Mouse (Mus musculus): Measurements from ENCODE around the gene Vac14. TPM values are rescaled to one million over a fixed set of nuclear protein-coding genes. Genes with fewer than 3 reads are reported as not detected.
A peak's percentile ranks its signal among the peaks of the same experiment; 100 is the strongest.

Gene Vac14
- polyA plus RNA-seq, 1 experiment from 2014 or later = 16.1 TPM

GRCm38 (mm10) chr8:110630571-110631071 lies 12.2 kb downstream of the Vac14 start:
- ATAC-seq (replicated peaks; ENCODE audit: low FRiP score, low read depth) (0 out of 2 replicates have a peak, but pooled peaks have one; percentile 38), DNase-seq (ENCODE audit: low spot score) (peak; percentile 51)
- Histone ChIP-seq H3K9me3 (replicated peaks; ENCODE audit: low read length) (no peaks in the 10 kb centered on the region), H3K9ac (ENCODE audit: low read depth, low read length) (no peak overlapping the region), H3K4me1 (replicated peaks; ENCODE audit: insufficient read depth, low read length) (no peaks in the 10 kb centered on the region), H3K4me2 (ENCODE audit: low read length) (peak overlapping the region; percentile 23; the same call in 1 of the 2 replicates), H3K4me3 (replicated peaks; ENCODE audit: low read depth, low read length) (no peak overlapping the region), H3K36me3 (ENCODE audit: insufficient read depth, low read length) (peaks cover 33% of the 10 kb centered on the region; the same call in 1 of the 2 replicates), H3K27me3 (ENCODE audit: insufficient read depth, low read length) (no peaks in the 10 kb centered on the region), H3K27ac (peak overlapping the region; percentile 54)
- WGBS = 57% methylated on average over 8 of the region's 8 CpGs
- no peak for TF ChIP-seq CTCF (IDR thresholded peaks at IDR 0.05; ENCODE audit: low read depth)

- no peak for ATAC-seq (replicated peaks; ENCODE audit: low FRiP score, low read depth)
- peak overlapping the region; percentile 54; the same call in 1 of the 2 replicates for H3K27ac ChIP-seq
- DNase-seq (ENCODE audit: low spot score) = no peak
These were observed 12.8 kb downstream of the Vac14 start for GRCm38 (mm10) chr8:110631201-110631600.

GRCm38 (mm10) chr8:110633814-110634213 lies 15.4 kb downstream of the Vac14 start:
- Histone ChIP-seq H3K9ac (ENCODE audit: low read depth, low read length) (no peak overlapping the region), H3K4me1 (replicated peaks; ENCODE audit: insufficient read depth, low read length) (no peaks in the 10 kb centered on the region), H3K4me3 (replicated peaks; ENCODE audit: low read depth, low read length) (no peak overlapping the region), H3K27ac (no peak overlapping the region), H3K9me3 (replicated peaks; ENCODE audit: low read length) (no peaks in the 10 kb centered on the region), H3K36me3 (ENCODE audit: insufficient read depth, low read length) (peaks cover 58% of the 10 kb centered on the region), H3K27me3 (ENCODE audit: insufficient read depth, low read length) (no peaks in the 10 kb centered on the region), H3K4me2 (ENCODE audit: low read length) (no peak overlapping the region)
- TF ChIP-seq CTCF (IDR thresholded peaks at IDR 0.05; ENCODE audit: low read depth) = no peak
- ATAC-seq (replicated peaks; ENCODE audit: low FRiP score, low read depth) = no peak
- 95% methylated on average over 3 of the region's 3 CpGs for WGBS
- DNase-seq (ENCODE audit: low spot score) = no peak

More at GRCm38 (mm10) chr8:110631201-110631600, 12.8 kb downstream of the Vac14 start:
- no peaks in the 10 kb centered on the region for H3K27me3 ChIP-seq (ENCODE audit: insufficient read depth, low read length)
- H3K9me3 ChIP-seq (replicated peaks; ENCODE audit: low read length) = no peaks in the 10 kb centered on the region
- H3K4me2 ChIP-seq (ENCODE audit: low read length) = no peak overlapping the region
- H3K4me3 ChIP-seq (replicated peaks; ENCODE audit: low read depth, low read length) = no peak overlapping the region
- no peak for TF ChIP-seq CTCF (IDR thresholded peaks at IDR 0.05; ENCODE audit: low read depth)
- no peak overlapping the region for H3K9ac ChIP-seq (ENCODE audit: low read depth, low read length)
- 81% methylated on average over 7 of the region's 7 CpGs for WGBS
- no peaks in the 10 kb centered on the region for H3K4me1 ChIP-seq (replicated peaks; ENCODE audit: insufficient read depth, low read length)
- H3K36me3 ChIP-seq (ENCODE audit: insufficient read depth, low read length) = peaks cover 37% of the 10 kb centered on the region; the same call in 1 of the 2 replicates

GRCm38 (mm10) chr8:110636182-110636581 lies 17.8 kb downstream of the Vac14 start:
- Histone ChIP-seq H3K4me3 (replicated peaks; ENCODE audit: low read depth, low read length) (no peak overlapping the region), H3K4me2 (ENCODE audit: low read length) (no peak overlapping the region), H3K9ac (ENCODE audit: low read depth, low read length) (no peak overlapping the region), H3K4me1 (replicated peaks; ENCODE audit: insufficient read depth, low read length) (no peaks in the 10 kb centered on the region), H3K27me3 (ENCODE audit: insufficient read depth, low read length) (no peaks in the 10 kb centered on the region), H3K36me3 (ENCODE audit: insufficient read depth, low read length) (peaks cover 58% of the 10 kb centered on the region), H3K27ac (no peak overlapping the region), H3K9me3 (replicated peaks; ENCODE audit: low read length) (no peaks in the 10 kb centered on the region)
- no peak for TF ChIP-seq CTCF (IDR thresholded peaks at IDR 0.05; ENCODE audit: low read depth)
- 95% methylated on average over 6 of the region's 6 CpGs for WGBS
- ATAC-seq (replicated peaks; ENCODE audit: low FRiP score, low read depth) = no peak
- DNase-seq (ENCODE audit: low spot score) = no peak

- Histone ChIP-seq H3K4me3 (replicated peaks; ENCODE audit: low read depth, low read length) (no peak overlapping the region), H3K27me3 (ENCODE audit: insufficient read depth, low read length) (no peaks in the 10 kb centered on the region), H3K9me3 (replicated peaks; ENCODE audit: low read length) (no peaks in the 10 kb centered on the region), H3K36me3 (ENCODE audit: insufficient read depth, low read length) (peaks cover 16% of the 10 kb centered on the region; the same call in 1 of the 2 replicates), H3K4me2 (ENCODE audit: low read length) (no peak overlapping the region), H3K27ac (no peak overlapping the region), H3K4me1 (replicated peaks; ENCODE audit: insufficient read depth, low read length) (no peaks in the 10 kb centered on the region), H3K9ac (ENCODE audit: low read depth, low read length) (no peak overlapping the region)
- no peak for ATAC-seq (replicated peaks; ENCODE audit: low FRiP score, low read depth)
- no peak for DNase-seq (ENCODE audit: low spot score)
- WGBS = 91% methylated on average over 5 of the region's 5 CpGs
- no peak for TF ChIP-seq CTCF (IDR thresholded peaks at IDR 0.05; ENCODE audit: low read depth)
These were observed 23.9 kb downstream of the Vac14 start for GRCm38 (mm10) chr8:110642331-110642730.

- H3K4me3 ChIP-seq (replicated peaks; ENCODE audit: low read depth, low read length) = no peak overlapping the region
- DNase-seq (ENCODE audit: low spot score) (peak; percentile 25), ATAC-seq (replicated peaks; ENCODE audit: low FRiP score, low read depth) (no peak)
- H3K4me2 ChIP-seq (ENCODE audit: low read length) = no peak overlapping the region
- no peak overlapping the region for H3K9ac ChIP-seq (ENCODE audit: low read depth, low read length)
- H3K4me1 ChIP-seq (replicated peaks; ENCODE audit: insufficient read depth, low read length) = no peaks in the 10 kb centered on the region
- H3K27me3 ChIP-seq (ENCODE audit: insufficient read depth, low read length) = no peaks in the 10 kb centered on the region
- no peaks in the 10 kb centered on the region for H3K9me3 ChIP-seq (replicated peaks; ENCODE audit: low read length)
- no peak overlapping the region for H3K27ac ChIP-seq
- TF ChIP-seq CTCF (IDR thresholded peaks at IDR 0.05; ENCODE audit: low read depth) = no peak
- 57% methylated on average over 4 of the region's 4 CpGs for WGBS
- peaks cover 12% of the 10 kb centered on the region; the same call in 1 of the 2 replicates for H3K36me3 ChIP-seq (ENCODE audit: insufficient read depth, low read length)
These were observed 24.8 kb downstream of the Vac14 start for GRCm38 (mm10) chr8:110643177-110643576.

- H3K4me3 ChIP-seq (replicated peaks; ENCODE audit: low read depth, low read length) = no peak overlapping the region
- H3K4me1 ChIP-seq (replicated peaks; ENCODE audit: insufficient read depth, low read length) = no peaks in the 10 kb centered on the region
- H3K36me3 ChIP-seq (ENCODE audit: insufficient read depth, low read length) = peaks cover 14% of the 10 kb centered on the region; the same call in 1 of the 2 replicates
- H3K9me3 ChIP-seq (replicated peaks; ENCODE audit: low read length) = no peaks in the 10 kb centered on the region
- DNase-seq (ENCODE audit: low spot score) (no peak), ATAC-seq (replicated peaks; ENCODE audit: low FRiP score, low read depth) (no peak)
- 87% methylated on average over 4 of the region's 4 CpGs for WGBS
- no peak for TF ChIP-seq CTCF (IDR thresholded peaks at IDR 0.05; ENCODE audit: low read depth)
- H3K27me3 ChIP-seq (ENCODE audit: insufficient read depth, low read length) = no peaks in the 10 kb centered on the region
- H3K4me2 ChIP-seq (ENCODE audit: low read length) = no peak overlapping the region
- H3K9ac ChIP-seq (ENCODE audit: low read depth, low read length) = no peak overlapping the region
- no peak overlapping the region for H3K27ac ChIP-seq
These were observed 26.0 kb downstream of the Vac14 start for GRCm38 (mm10) chr8:110644422-110644821.
